Mouse (Mus musculus): ENCODE measurements around the gene Bpifc. TPM values are rescaled to one million over a fixed set of nuclear protein-coding genes. Genes with fewer than 3 reads are reported as not detected.

Bpifc gene
- polyA plus RNA-seq, 1 experiment from 2014 or later = not detected

Other genes starting within 250 kb of the Bpifc start
- 55.8 and 59.1 TPM in 2 replicates for gene Pwp1, start 182.4 kb downstream of the Bpifc start, polyA plus RNA-seq (2015; fragmentation: Nextera tagmentation; extraction: Ambion mirVana)
- gene Prdm4, start 94.8 kb downstream of the Bpifc start, polyA plus RNA-seq (2015; fragmentation: Nextera tagmentation; extraction: Ambion mirVana) = 11.6 and 12.7 TPM in 2 replicates
- 0.06 and 0.18 TPM in 2 replicates for gene Ascl4, start 84.2 kb downstream of the Bpifc start, polyA plus RNA-seq (2015; fragmentation: Nextera tagmentation; extraction: Ambion mirVana)
- gene Rtcb, start 54.1 kb downstream of the Bpifc start, polyA plus RNA-seq (2015; fragmentation: Nextera tagmentation; extraction: Ambion mirVana) = 146 and 157 TPM in 2 replicates
- 29.9 and 32.8 TPM in 2 replicates for gene Fbxo7, start 10.1 kb upstream of the Bpifc start, polyA plus RNA-seq (2015; fragmentation: Nextera tagmentation; extraction: Ambion mirVana)